Mouse (Mus musculus): ENCODE data around the gene Galnt6. TPM values are rescaled to one million over a fixed set of nuclear protein-coding genes. Genes with fewer than 3 reads are reported as not detected.

Gene Galnt6
- polyA plus RNA-seq, 2 experiments, result 0.47 to 0.84 TPM

DNA sequence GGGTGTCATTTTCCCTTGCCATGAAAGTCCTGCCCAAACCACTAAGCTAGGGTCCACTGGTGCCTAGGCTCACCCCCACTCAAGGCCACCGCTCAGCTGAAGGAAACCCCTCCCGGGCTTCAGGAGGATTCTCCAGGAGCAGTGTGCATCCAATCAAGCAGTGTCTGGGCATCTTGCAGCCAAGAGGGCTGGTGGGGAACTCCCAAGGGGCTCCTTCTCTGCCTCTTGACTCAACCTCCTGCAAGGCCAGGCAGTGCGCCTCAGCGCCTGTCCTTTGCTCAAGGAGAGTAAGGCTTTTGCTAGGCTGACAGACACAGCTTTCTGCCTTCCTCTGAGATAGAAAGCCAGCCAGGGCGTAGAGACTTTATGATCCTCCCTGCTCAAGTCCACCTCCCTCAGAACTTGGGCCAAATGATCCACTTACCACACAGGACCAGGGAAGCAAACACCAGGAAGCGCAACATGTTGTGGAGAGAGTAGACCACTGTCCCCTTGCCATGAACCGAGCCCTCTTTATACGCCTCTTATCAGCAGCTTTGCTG, 41.7 kb downstream of the Galnt6 start, which contains the start of gene Cela1:
Gene Cela1, minus strand, starts transcription at position 492 of the 542 bp plus-strand sequence.
- Histone ChIP-seq H3K9me3 (ENCODE audit: control insufficient read depth, low read length) (peaks cover 5% of the 10 kb centered on the region; the same call in 1 of the 2 replicates), H3K9ac (replicated peaks) (no peak within 1 kb of the TSS; the same call in 1 of the 2 replicates), H3K4me1 (replicated peaks; ENCODE audit: control insufficient read depth in 2 of 2, insufficient read depth in 2 of 2, low read length in 1 of 2) (peaks cover 10 to 30% of the 10 kb centered on the region in 2 experiments), H3K4me2 (ENCODE audit: low read depth) (peak within 1 kb of the TSS; percentile 52), H3K36me3 (replicated peaks; ENCODE audit: control insufficient read depth, insufficient read depth, low read depth) (no peaks in the 10 kb centered on the region), H3K27me3 (ENCODE audit: control insufficient read depth, insufficient read depth, low read length) (no peaks in the 10 kb centered on the region), H3K4me3 (ENCODE audit: insufficient read depth in 1 of 2, low read depth in 2 of 2, low read length in 2 of 2) (peak within 1 kb of the TSS in 1 of 2 experiments; percentile 26; a peak in 3 of 4 replicates), H3K27ac (no peak within 1 kb of the TSS)
- WGBS (ENCODE audit: insufficient replicate concordance), result 46% methylated on average over 8 of the region's 8 CpGs
- no peak for ATAC-seq (ENCODE audit: insufficient read depth)
- TF ChIP-seq CTCF (IDR thresholded peaks at IDR 0.05; ENCODE audit: low read depth), result no peak
- TF ChIP-seq EP300 (IDR thresholded peaks at IDR 0.05; ENCODE audit: low read depth), result no peak
- DNase-seq (ENCODE audit: low read depth in 3 of 3, low spot score in 3 of 3), result no peak

DNA sequence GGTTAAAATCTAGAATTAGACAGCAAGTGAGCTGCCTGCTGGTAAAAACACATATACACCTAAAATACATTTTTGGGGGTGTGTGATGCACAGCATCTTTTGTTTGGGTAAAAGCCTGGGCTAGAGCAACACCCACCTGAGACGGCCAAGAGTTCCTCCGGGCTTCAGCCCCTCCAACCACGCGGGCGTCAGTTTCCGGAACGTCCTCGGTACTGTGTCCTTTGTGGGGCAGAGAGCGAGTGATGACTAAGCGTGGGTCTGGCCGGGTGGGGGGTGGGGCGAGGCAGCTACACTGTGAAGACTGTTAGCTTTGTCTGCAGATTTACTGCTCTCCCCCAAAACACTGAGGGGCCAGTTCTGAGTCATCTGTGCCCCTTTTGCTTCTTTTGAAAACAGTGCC, 42.2 kb downstream of the Galnt6 start:
- no peak overlapping the region for H3K27ac ChIP-seq
- H3K9me3 ChIP-seq (ENCODE audit: control insufficient read depth, low read length), result peaks cover 5% of the 10 kb centered on the region; the same call in 1 of the 2 replicates
- DNase-seq (ENCODE audit: low read depth in 3 of 3, low spot score in 3 of 3) (no peak), ATAC-seq (ENCODE audit: insufficient read depth) (peak; percentile 47)
- H3K36me3 ChIP-seq (replicated peaks; ENCODE audit: control insufficient read depth, insufficient read depth, low read depth), result no peaks in the 10 kb centered on the region
- peaks cover 10 to 30% of the 10 kb centered on the region in 2 experiments for H3K4me1 ChIP-seq (replicated peaks; ENCODE audit: control insufficient read depth in 2 of 2, insufficient read depth in 2 of 2, low read length in 1 of 2)
- H3K4me3 ChIP-seq (ENCODE audit: insufficient read depth in 1 of 2, low read depth in 2 of 2, low read length in 2 of 2), result peak overlapping the region in 1 of 2 experiments; percentile 26; a peak in 3 of 4 replicates
- H3K4me2 ChIP-seq (ENCODE audit: low read depth), result peak overlapping the region; percentile 52
- WGBS (ENCODE audit: insufficient replicate concordance), result 4% methylated on average over 12 of the region's 12 CpGs
- no peak for TF ChIP-seq CTCF (IDR thresholded peaks at IDR 0.05; ENCODE audit: low read depth)
- no peak for TF ChIP-seq EP300 (IDR thresholded peaks at IDR 0.05; ENCODE audit: low read depth)
- H3K9ac ChIP-seq (replicated peaks), result no peak overlapping the region; the same call in 1 of the 2 replicates
- H3K27me3 ChIP-seq (ENCODE audit: control insufficient read depth, insufficient read depth, low read length), result no peaks in the 10 kb centered on the region

DNA sequence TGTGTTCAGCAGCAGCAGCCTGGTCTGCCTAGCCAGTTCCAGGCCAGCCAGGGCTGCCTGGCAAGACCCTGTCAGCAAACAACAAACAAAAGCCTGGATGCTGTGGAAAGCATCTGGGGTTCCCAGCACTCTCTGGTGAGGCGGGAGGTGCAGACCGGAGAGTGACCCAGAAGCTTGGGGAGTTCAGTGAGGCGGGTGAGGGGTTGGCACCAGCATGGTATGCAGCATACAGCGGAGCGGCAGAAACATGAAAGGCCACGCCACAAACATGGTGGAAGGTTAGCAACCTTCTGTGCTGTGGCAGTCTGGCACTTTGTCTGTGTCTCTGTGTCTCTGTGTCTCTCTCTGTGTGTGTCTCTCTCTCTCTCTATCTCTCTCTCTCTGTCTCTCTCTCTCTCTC, 42.7 kb downstream of the Galnt6 start:
- no peak for DNase-seq (ENCODE audit: low read depth in 3 of 3, low spot score in 3 of 3)
- H3K9ac ChIP-seq (replicated peaks), result no peak overlapping the region
- ATAC-seq (ENCODE audit: insufficient read depth), result peak; percentile 24; the same call in 1 of the 2 replicates
- H3K36me3 ChIP-seq (replicated peaks; ENCODE audit: control insufficient read depth, insufficient read depth, low read depth), result no peaks in the 10 kb centered on the region
- H3K9me3 ChIP-seq (ENCODE audit: control insufficient read depth, low read length), result peaks cover 5% of the 10 kb centered on the region; the same call in 1 of the 2 replicates
- H3K4me1 ChIP-seq (replicated peaks; ENCODE audit: control insufficient read depth in 2 of 2, insufficient read depth in 2 of 2, low read length in 1 of 2), result peaks cover 10 to 31% of the 10 kb centered on the region in 2 experiments
- TF ChIP-seq CTCF (IDR thresholded peaks at IDR 0.05; ENCODE audit: low read depth), result no peak
- TF ChIP-seq EP300 (IDR thresholded peaks at IDR 0.05; ENCODE audit: low read depth), result no peak
- no peak overlapping the region for H3K4me3 ChIP-seq (ENCODE audit: insufficient read depth in 1 of 2, low read depth in 2 of 2, low read length in 2 of 2)
- no peak overlapping the region for H3K27ac ChIP-seq
- H3K4me2 ChIP-seq (ENCODE audit: low read depth), result peak overlapping the region; percentile 52
- 78% methylated on average over 6 of the region's 6 CpGs for WGBS (ENCODE audit: insufficient replicate concordance)
- H3K27me3 ChIP-seq (ENCODE audit: control insufficient read depth, insufficient read depth, low read length), result no peaks in the 10 kb centered on the region

GRCm38 (mm10) chr15:100685849-100686248, 43.3 kb downstream of the Galnt6 start:
- H3K36me3 ChIP-seq (replicated peaks; ENCODE audit: control insufficient read depth, insufficient read depth, low read depth), result no peaks in the 10 kb centered on the region
- peak; percentile 71 for ATAC-seq (ENCODE audit: insufficient read depth)
- H3K27ac ChIP-seq, result no peak overlapping the region
- no peak for TF ChIP-seq CTCF (IDR thresholded peaks at IDR 0.05; ENCODE audit: low read depth)
- TF ChIP-seq EP300 (IDR thresholded peaks at IDR 0.05; ENCODE audit: low read depth), result peak; percentile 93
- peaks cover 5% of the 10 kb centered on the region; the same call in 1 of the 2 replicates for H3K9me3 ChIP-seq (ENCODE audit: control insufficient read depth, low read length)
- H3K27me3 ChIP-seq (ENCODE audit: control insufficient read depth, insufficient read depth, low read length), result no peaks in the 10 kb centered on the region
- no peak overlapping the region for H3K4me3 ChIP-seq (ENCODE audit: insufficient read depth in 1 of 2, low read depth in 2 of 2, low read length in 2 of 2)
- WGBS (ENCODE audit: insufficient replicate concordance), result 30% methylated on average over 8 of the region's 8 CpGs
- H3K4me2 ChIP-seq (ENCODE audit: low read depth), result peak overlapping the region; percentile 52
- no peak for DNase-seq (ENCODE audit: low read depth in 3 of 3, low spot score in 3 of 3)
- H3K4me1 ChIP-seq (replicated peaks; ENCODE audit: control insufficient read depth in 2 of 2, insufficient read depth in 2 of 2, low read length in 1 of 2), result peaks cover 10 to 31% of the 10 kb centered on the region in 2 experiments
- no peak overlapping the region for H3K9ac ChIP-seq (replicated peaks)

DNA sequence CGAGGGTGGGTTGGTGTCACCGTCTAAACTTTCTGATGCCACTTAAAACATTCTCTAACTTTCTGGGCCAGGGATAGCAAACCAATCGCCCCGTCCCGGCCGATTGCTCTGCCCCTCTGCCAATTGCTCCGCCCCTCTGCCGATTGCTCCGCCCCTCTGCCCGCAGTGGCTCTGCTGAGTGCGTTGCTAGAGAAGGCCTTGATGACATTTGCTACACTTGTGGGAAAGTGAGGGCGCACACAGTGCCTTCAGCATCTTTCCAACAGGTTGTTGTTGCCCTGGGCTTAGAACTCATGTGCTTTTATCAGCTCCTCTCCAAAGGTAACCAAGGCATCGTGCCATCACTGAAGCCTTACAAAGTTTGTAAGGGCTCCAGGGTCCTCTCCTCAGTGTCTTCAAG, 43.9 kb downstream of the Galnt6 start:
- no peaks in the 10 kb centered on the region for H3K36me3 ChIP-seq (replicated peaks; ENCODE audit: control insufficient read depth, insufficient read depth, low read depth)
- H3K4me3 ChIP-seq (ENCODE audit: insufficient read depth in 1 of 2, low read depth in 2 of 2, low read length in 2 of 2), result 0 out of 4 replicates have a peak overlapping the region, but pooled peaks of 1 of the 2 experiments have one; percentile 12
- H3K27ac ChIP-seq, result no peak overlapping the region
- DNase-seq (ENCODE audit: low read depth in 3 of 3, low spot score in 3 of 3), result no peak
- peaks cover 3% of the 10 kb centered on the region; the same call in 1 of the 2 replicates for H3K9me3 ChIP-seq (ENCODE audit: control insufficient read depth, low read length)
- no peaks in the 10 kb centered on the region for H3K27me3 ChIP-seq (ENCODE audit: control insufficient read depth, insufficient read depth, low read length)
- TF ChIP-seq EP300 (IDR thresholded peaks at IDR 0.05; ENCODE audit: low read depth), result no peak
- peak; percentile 41; the same call in 1 of the 2 replicates for ATAC-seq (ENCODE audit: insufficient read depth)
- 26% methylated on average over 13 of the region's 13 CpGs for WGBS (ENCODE audit: insufficient replicate concordance)
- H3K4me2 ChIP-seq (ENCODE audit: low read depth), result peak overlapping the region; percentile 52
- no peak overlapping the region for H3K9ac ChIP-seq (replicated peaks)
- H3K4me1 ChIP-seq (replicated peaks; ENCODE audit: control insufficient read depth in 2 of 2, insufficient read depth in 2 of 2, low read length in 1 of 2), result peaks cover 10 to 36% of the 10 kb centered on the region in 2 experiments
